Mouse (Mus musculus) limb, embryonic 13.5 days (tissue): ENCODE data around the gene Cmtm6. TPM values are rescaled to one million over a fixed set of nuclear protein-coding genes. Genes with fewer than 3 reads are reported as not detected.

Experiments
- ATAC-seq: fragments of 200-750 bp; cut with Nextera tagmentation; 2 replicates; pipeline ENCODE4 v1.8.0; 2017; ENCODE audit warnings: low read depth, moderate number of reproducible peaks, moderate TSS enrichment; ENCODE audit not compliant: low FRiP score
- H3K27ac ChIP-seq: fragments of 300-500 bp; sonication (generic); 2 replicates; pipeline ENCODE4 v1.5.1; 2015; ENCODE audit warnings: inconsistent platforms, mild to moderate bottlenecking, moderate library complexity
- H3K27me3 ChIP-seq: fragments of 300-500 bp; sonication (generic); 2 replicates; pipeline ENCODE4 v1.6.1; 2015; ENCODE audit warnings: mild to moderate bottlenecking, inconsistent platforms
- H3K36me3 ChIP-seq: fragments of 300-500 bp; sonication (generic); 2 replicates; pipeline ENCODE4 v1.6.1; 2015; ENCODE audit warnings: inconsistent platforms, mild to moderate bottlenecking, moderate library complexity
- H3K4me1 ChIP-seq: fragments of 300-500 bp; sonication (generic); 2 replicates; pipeline ENCODE4 v1.6.1; 2015; ENCODE audit warnings: inconsistent platforms
- H3K4me2 ChIP-seq: fragments of 300-500 bp; sonication (generic); replicated peaks from 2 replicates; pipeline ENCODE4 v1.6.1; 2015; ENCODE audit warnings: inconsistent platforms, mild to moderate bottlenecking, moderate library complexity
- H3K4me3 ChIP-seq: fragments of 300-500 bp; sonication (generic); 2 replicates; pipeline ENCODE4 v1.5.1; 2015; ENCODE audit warnings: moderate library complexity, mild to moderate bottlenecking, inconsistent platforms
- H3K9ac ChIP-seq: fragments of 300-500 bp; sonication (generic); 2 replicates; pipeline ENCODE4 v1.6.1; 2015; ENCODE audit warnings: mild to moderate bottlenecking, inconsistent platforms
- H3K9me3 ChIP-seq: fragments of 300-500 bp; sonication (generic); 2 replicates; pipeline ENCODE4 v1.6.1; 2016; ENCODE audit warnings: inconsistent platforms
- WGBS: fragments of 180-500 bp; shearing (Covaris S2); methylation state at CpG from one replicate; pipeline ENCODE4 v1.1.7; 2015; 5-methylcytosine and 5-hydroxymethylcytosine counted together
- polyA plus RNA-seq: library from polyadenylated mRNA; unstranded; fragments of >200 nt; fragmentation: Nextera tagmentation; extraction: Ambion mirVana; gene quantifications from 2 replicates; pipeline ENCODE4 v1.2.1, GENCODE M21; 2015

The Cmtm6 gene
- polyA plus RNA-seq, 1 experiment from 2014 or later, result 32.0 TPM

DNA sequence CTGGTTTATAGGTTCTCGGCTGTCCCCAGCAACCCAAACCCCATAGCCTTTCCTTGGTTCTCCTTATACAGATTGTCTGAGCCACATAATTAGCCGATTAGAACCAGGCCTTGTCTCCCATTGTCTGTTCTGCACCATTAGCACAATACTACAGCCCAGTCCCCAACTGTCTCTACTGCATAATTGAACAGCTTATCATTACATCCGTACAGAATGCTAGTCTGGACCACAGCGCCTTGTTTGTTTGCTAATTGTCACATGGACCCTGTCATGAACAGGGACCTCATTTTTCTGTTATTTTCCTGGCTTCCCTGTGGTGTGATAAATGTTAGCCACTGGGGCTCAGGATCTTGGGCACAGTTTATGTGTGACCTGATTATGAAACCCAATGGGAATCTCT, 29.0 kb downstream of the Cmtm6 start:
- peaks cover 83% of the 10 kb centered on the region for H3K36me3 ChIP-seq

DNA sequence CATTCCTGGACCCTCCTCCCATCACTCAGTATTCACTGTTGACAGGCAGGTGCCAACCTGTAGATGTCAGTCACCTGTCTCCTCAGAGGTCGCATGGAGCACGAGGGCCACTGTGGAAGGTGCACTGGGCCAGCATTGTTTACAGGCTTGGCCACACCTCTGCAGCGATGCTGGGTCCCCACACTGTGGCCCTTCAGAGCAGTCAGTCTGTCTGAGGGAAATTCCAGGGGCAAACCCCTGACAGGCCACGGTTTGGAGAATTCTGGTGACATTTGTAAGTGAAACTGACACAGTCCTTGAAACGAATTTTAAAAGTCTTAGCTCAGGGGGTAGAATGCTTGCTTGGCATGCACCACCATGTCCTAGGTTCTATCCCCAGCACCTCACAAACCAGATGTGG, 29.4 kb downstream of the Cmtm6 start:
- H3K9me3 ChIP-seq, result no peaks in the 10 kb centered on the region
- H3K27me3 ChIP-seq, result no peaks in the 10 kb centered on the region
- H3K9ac ChIP-seq, result no peak overlapping the region
- H3K36me3 ChIP-seq, result peaks cover 80% of the 10 kb centered on the region
- no peak for ATAC-seq
- no peak overlapping the region for H3K27ac ChIP-seq
- no peak overlapping the region for H3K4me3 ChIP-seq
- no peaks in the 10 kb centered on the region for H3K4me1 ChIP-seq
- WGBS, result 79% methylated on average over 5 of the region's 5 CpGs
- no peak overlapping the region for H3K4me2 ChIP-seq

More for the DNA sequence above, 29.0 kb downstream of the Cmtm6 start:
- Histone ChIP-seq H3K27me3 (no peaks in the 10 kb centered on the region), H3K4me2 (no peak overlapping the region), H3K9me3 (no peaks in the 10 kb centered on the region), H3K27ac (no peak overlapping the region), H3K4me3 (no peak overlapping the region), H3K9ac (no peak overlapping the region), H3K4me1 (no peaks in the 10 kb centered on the region)
- ATAC-seq, result no peak
- WGBS, result 90% methylated on average over 4 of the region's 4 CpGs

DNA sequence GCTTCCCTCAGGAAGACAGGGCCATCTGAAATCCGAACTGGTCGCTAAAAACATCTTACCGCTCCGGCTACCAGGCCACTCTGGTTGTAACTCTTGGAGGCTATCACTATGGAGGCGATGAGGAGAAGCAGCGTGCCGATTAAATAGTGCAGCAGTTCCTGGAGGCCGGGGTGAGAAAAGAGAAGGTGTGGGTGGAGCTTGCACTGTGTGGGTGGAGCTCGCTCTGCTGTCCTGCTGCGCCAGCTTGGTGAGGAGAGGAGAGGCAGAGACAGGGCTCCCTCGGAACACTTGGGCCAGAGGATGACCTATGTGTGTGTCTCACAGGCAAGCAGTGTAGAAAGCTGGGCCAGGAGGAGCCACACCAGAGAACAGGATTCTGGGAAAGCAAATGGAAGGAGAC, 30.9 kb downstream of the Cmtm6 start:
- Histone ChIP-seq H3K9ac (no peak overlapping the region), H3K4me1 (peaks cover 4% of the 10 kb centered on the region), H3K9me3 (no peaks in the 10 kb centered on the region), H3K4me2 (no peak overlapping the region), H3K36me3 (peaks cover 67% of the 10 kb centered on the region), H3K27ac (no peak overlapping the region), H3K27me3 (no peaks in the 10 kb centered on the region), H3K4me3 (no peak overlapping the region)
- no peak for ATAC-seq
- 71% methylated on average over 11 of the region's 11 CpGs for WGBS

DNA sequence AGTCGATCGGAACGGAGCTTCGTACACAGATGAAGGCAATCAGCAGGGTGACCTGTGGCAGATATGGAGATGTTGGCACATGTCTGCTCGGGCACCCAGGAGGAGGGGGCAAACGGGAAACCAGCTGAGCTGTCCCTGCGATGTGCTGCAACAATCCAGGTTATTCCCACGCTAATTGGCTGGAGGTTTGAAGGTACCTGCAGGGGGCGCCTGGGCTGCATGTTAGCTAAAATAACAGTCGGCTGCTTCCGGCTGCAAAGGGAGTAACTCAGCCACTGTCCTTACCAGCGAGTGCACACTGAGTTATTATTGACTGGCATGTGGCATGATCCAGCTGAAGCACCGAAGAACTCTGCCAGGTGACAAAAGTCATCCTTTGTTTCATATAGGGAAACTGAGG, 32.4 kb downstream of the Cmtm6 start:
- Histone ChIP-seq H3K4me2 (no peak overlapping the region), H3K36me3 (peaks cover 55% of the 10 kb centered on the region), H3K9me3 (no peaks in the 10 kb centered on the region), H3K4me3 (no peak overlapping the region), H3K27me3 (no peaks in the 10 kb centered on the region), H3K27ac (no peak overlapping the region), H3K4me1 (peaks cover 18% of the 10 kb centered on the region), H3K9ac (no peak overlapping the region)
- WGBS, result 60% methylated on average over 13 of the region's 13 CpGs
- ATAC-seq, result no peak

DNA sequence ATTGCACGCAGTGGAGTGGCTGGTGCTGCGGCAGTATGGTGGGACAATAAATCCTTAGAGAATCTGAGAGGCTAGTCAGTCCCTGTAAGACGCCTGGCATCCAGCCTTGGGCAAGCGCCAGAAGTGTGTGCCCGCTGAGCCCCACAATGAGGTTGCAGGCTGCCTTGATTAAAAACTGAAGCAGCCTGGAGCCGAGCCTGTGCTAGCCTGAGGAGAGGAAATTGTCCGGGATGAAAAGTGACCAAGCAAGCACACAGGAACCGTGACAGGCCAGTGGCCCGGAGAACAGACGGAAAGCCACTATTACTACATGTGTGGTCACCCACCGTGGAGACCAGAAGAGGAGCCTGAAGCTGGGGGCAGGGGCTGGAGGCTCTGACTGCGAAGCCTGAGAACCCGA, 36.1 kb downstream of the Cmtm6 start:
- WGBS, result 29% methylated on average over 13 of the region's 13 CpGs
- ATAC-seq, result peak; percentile 66; the same call in 1 of the 2 replicates
- H3K4me2 ChIP-seq, result peak overlapping the region; percentile 30; the same call in 1 of the 2 replicates
- H3K27me3 ChIP-seq, result no peaks in the 10 kb centered on the region
- H3K9ac ChIP-seq, result 0 out of 2 replicates have a peak overlapping the region, but pooled peaks have one; percentile 31
- peaks cover 18% of the 10 kb centered on the region for H3K4me1 ChIP-seq
- H3K36me3 ChIP-seq, result peaks cover 32% of the 10 kb centered on the region
- peak overlapping the region; percentile 89 for H3K27ac ChIP-seq
- H3K4me3 ChIP-seq, result no peak overlapping the region
- H3K9me3 ChIP-seq, result peaks cover 3% of the 10 kb centered on the region; the same call in 1 of the 2 replicates

DNA sequence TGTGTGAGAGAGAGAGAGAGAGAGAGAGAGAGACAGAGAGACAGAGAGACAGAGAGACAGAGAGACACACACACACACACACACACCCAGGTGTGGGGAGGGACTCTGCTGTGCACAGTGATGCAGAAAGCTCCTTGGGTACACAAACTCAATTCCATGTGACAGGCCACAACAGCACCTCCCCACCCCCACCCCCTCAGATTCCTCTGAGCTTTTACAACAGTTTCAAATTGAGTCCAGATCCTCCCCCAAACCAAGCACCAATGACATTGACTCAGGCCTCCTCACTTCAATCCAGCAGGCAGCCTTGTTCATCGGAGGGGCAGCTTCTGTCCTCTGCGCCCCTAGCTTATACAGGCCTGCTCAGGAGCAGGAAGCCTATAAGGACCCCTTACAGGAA, 36.6 kb downstream of the Cmtm6 start:
- Histone ChIP-seq H3K27me3 (no peaks in the 10 kb centered on the region), H3K9ac (peak overlapping the region; percentile 43; the same call in 1 of the 2 replicates), H3K27ac (peak overlapping the region; percentile 89), H3K4me2 (peak overlapping the region; percentile 30; the same call in 1 of the 2 replicates), H3K9me3 (peaks cover 8% of the 10 kb centered on the region), H3K4me3 (no peak overlapping the region), H3K36me3 (peaks cover 32% of the 10 kb centered on the region), H3K4me1 (peaks cover 18% of the 10 kb centered on the region)
- ATAC-seq, result peak; percentile 49; the same call in 1 of the 2 replicates
- 23% methylated on average over 2 of the region's 2 CpGs for WGBS

DNA sequence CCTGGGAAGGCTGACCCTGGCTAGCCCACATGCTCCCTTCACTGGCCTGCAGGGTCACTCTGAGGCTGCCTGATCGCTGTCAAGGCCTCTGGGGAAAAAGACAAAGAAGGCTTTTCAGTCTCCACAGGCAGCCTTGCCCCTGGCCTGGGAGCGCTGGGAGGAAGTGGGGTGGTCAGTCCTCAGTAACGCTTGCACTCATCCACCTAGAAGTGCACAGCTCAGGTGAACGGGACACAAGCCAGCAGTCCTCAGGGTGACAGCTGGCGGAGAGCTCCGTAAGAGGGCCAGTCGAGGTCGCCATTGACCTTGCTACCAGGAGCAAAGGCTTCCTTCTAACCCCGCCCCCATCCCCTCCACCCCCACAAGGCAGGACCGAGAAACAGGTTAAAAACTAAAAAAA, 37.1 kb downstream of the Cmtm6 start:
- ATAC-seq, result 0 out of 2 replicates have a peak, but pooled peaks have one; percentile 1
- peak overlapping the region; percentile 43; the same call in 1 of the 2 replicates for H3K9ac ChIP-seq

DNA sequence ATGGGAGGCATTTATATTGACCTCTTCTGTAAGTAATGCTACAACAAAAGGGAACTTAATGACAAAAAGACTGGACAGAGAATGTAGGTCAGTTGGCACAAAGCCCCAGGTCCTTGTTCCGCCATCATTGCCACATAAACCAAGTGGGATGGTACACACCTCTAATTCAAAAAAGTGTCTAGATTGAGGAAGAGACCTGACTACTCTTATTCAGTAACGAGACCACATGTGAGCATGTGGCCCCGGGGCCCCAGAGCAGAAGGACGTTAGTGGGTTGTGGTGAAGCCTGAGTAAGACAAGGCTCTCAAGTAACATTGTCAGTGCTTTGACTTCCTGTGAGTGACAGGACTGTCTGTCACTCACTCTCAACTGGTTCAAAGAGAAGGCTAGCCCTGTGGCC, 39.3 kb downstream of the Cmtm6 start:
- no peak overlapping the region for H3K27ac ChIP-seq
- H3K9ac ChIP-seq, result no peak overlapping the region
- H3K4me1 ChIP-seq, result peaks cover 24% of the 10 kb centered on the region
- H3K4me2 ChIP-seq, result no peak overlapping the region
- WGBS, result 83% methylated on average over 4 of the region's 4 CpGs
- ATAC-seq, result no peak
- H3K4me3 ChIP-seq, result no peak overlapping the region
- H3K36me3 ChIP-seq, result peaks cover 26% of the 10 kb centered on the region
- no peaks in the 10 kb centered on the region for H3K27me3 ChIP-seq
- peaks cover 8% of the 10 kb centered on the region for H3K9me3 ChIP-seq

More for the DNA sequence above, 37.1 kb downstream of the Cmtm6 start:
- 50% methylated on average over 10 of the region's 10 CpGs for WGBS
- Histone ChIP-seq H3K36me3 (peaks cover 31% of the 10 kb centered on the region), H3K9me3 (peaks cover 8% of the 10 kb centered on the region), H3K4me1 (peaks cover 18% of the 10 kb centered on the region), H3K4me3 (no peak overlapping the region), H3K27ac (peak overlapping the region; percentile 89), H3K27me3 (no peaks in the 10 kb centered on the region), H3K4me2 (no peak overlapping the region)

DNA sequence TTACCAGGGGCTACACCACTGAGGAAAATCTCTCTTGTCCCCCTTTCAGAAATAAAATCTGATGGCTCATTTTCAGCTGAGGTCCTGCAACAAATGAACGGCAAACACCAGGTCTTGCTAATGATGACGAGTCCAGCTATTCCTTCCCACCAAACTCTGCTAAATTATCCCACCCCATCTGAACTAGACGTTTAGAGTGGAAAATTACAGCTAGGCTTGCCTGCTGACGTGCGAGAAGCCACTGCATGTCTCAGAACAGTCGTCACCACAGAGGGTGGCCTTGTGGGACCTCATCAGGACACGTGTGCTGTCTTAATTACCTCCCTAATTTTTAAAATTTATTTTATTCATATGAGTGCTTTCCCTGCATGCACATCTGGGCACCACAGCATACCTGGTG, 40.6 kb downstream of the Cmtm6 start:
- no peaks in the 10 kb centered on the region for H3K27me3 ChIP-seq
- H3K4me3 ChIP-seq, result no peak overlapping the region
- no peak for ATAC-seq
- 84% methylated on average over 7 of the region's 7 CpGs for WGBS
- no peak overlapping the region for H3K27ac ChIP-seq
- no peak overlapping the region for H3K4me2 ChIP-seq
- peaks cover 8% of the 10 kb centered on the region for H3K9me3 ChIP-seq
- no peak overlapping the region for H3K9ac ChIP-seq
- peaks cover 26% of the 10 kb centered on the region for H3K36me3 ChIP-seq
- peaks cover 33% of the 10 kb centered on the region for H3K4me1 ChIP-seq

DNA sequence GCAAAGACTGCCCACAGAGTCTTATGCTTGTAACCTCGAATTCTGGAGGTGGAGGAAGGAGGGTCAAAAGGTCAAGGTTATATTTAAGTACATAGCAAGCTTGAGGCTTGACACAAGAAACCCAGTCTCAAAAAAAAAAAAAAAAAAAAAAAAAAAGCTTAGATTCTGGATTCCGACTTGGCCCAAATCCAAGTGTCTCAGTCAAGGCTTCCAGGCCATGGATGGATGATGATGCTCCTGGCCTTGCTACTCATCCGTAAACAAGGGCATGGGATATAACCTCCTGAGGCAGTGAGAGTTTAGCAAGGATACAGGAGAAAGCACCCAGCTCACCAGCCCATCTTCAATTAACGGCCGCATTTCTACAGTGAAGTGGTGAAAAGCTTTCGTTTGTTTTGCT, 43.7 kb downstream of the Cmtm6 start:
- Histone ChIP-seq H3K27ac (0 out of 2 replicates have a peak overlapping the region, but pooled peaks have one; percentile 22), H3K4me3 (no peak overlapping the region), H3K9ac (no peak overlapping the region), H3K4me2 (no peak overlapping the region), H3K4me1 (peaks cover 24% of the 10 kb centered on the region; the same call in 1 of the 2 replicates), H3K36me3 (peaks cover 26% of the 10 kb centered on the region), H3K9me3 (peaks cover 8% of the 10 kb centered on the region), H3K27me3 (no peaks in the 10 kb centered on the region)
- no peak for ATAC-seq
- 81% methylated on average over 6 of the region's 6 CpGs for WGBS

DNA sequence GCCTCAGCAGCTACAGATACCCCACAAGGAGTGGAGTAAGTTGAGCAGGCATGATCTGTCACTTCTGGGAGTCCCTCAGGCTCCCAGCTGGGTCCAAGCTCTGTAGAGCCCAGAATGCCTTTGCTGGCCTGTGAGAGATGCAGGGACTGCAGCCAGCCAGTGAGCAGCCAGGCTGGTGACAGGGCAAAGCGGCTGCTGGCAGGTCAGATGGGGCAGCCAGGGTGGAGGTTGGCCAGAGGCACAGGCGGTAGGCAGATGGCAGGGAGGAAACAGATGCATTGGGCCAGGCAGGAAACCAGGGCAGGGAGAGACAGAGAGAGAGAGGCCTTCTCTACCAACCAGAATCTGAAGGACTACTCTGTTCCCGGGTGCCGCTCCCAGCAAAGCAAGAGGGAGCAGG, 44.4 kb downstream of the Cmtm6 start:
- peak overlapping the region; percentile 43; the same call in 1 of the 2 replicates for H3K9ac ChIP-seq
- WGBS, result 58% methylated on average over 4 of the region's 4 CpGs
- no peak for ATAC-seq
- H3K36me3 ChIP-seq, result peaks cover 25% of the 10 kb centered on the region
- peak overlapping the region; percentile 22; the same call in 1 of the 2 replicates for H3K27ac ChIP-seq
- H3K4me3 ChIP-seq, result no peak overlapping the region
- H3K9me3 ChIP-seq, result peaks cover 8% of the 10 kb centered on the region
- H3K4me2 ChIP-seq, result no peak overlapping the region
- H3K27me3 ChIP-seq, result no peaks in the 10 kb centered on the region
- H3K4me1 ChIP-seq, result peaks cover 30% of the 10 kb centered on the region

DNA sequence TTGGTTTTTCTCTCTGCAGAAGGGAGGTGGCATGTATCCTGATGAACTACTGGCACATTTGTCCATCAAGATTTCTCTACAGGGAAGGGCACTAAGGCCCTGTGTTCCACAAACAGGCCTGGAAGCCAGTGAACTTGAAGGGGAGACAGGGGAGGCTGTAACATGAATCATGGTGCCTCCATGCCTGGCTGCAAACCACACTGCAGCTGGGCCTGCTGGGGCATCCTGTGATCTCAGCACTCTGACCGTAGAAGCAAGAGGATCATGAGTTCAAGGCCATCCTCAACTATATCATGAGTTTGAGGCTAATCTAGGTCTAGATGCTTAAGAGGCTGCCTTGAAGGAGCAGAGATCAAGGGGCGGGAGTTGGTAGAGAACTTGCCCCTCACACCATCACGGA, 45.4 kb downstream of the Cmtm6 start:
- 81% methylated on average over 3 of the region's 3 CpGs for WGBS
- Histone ChIP-seq H3K4me1 (peaks cover 39% of the 10 kb centered on the region), H3K9me3 (peaks cover 8% of the 10 kb centered on the region), H3K27me3 (no peaks in the 10 kb centered on the region), H3K9ac (no peak overlapping the region), H3K36me3 (peaks cover 17% of the 10 kb centered on the region), H3K4me2 (no peak overlapping the region), H3K4me3 (no peak overlapping the region), H3K27ac (no peak overlapping the region)
- no peak for ATAC-seq
